In the genomic region with DNA sequence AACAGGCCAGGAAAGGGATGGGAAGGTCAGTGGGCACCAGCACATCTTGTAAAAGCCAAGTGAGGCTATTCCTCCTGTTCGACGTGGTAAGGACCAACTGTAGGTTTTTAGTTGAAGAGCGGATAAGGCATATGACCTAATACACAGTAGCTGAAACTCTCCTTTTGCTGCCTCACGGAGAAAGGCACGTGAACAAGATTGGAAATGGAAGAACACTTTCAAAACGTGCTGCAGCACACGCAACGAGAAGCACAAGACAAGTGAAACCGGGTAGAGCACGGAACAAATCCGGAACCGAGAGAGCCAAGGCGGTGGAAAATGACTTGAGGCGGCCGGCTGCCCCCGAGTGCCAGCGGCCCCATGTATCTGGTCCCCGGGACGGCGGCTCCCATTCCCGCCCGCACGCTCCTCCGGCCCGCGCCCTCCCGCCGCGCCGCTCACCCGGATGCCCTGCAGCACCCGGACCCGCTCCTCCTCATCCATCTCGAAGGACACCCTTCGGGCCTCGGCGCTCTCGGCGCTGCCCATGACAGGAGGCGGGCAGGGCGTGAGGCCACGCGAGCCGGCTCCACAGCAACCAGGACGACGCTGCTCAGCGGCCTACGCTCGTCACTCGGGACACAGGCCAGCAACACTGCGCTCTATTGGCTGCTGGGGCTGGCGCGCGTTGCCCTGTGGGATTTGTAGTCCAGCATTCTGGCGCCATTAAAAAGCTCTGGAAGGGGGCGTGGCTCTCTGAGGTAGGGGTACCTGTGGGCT, we compare ENCODE assay signal across 8 mouse cellular contexts. TPM values are rescaled to one million over a fixed set of nuclear protein-coding genes. Genes with fewer than 3 reads are reported as not detected.
DNase-seq lines count a peak whose midpoint lies in the region; ATAC-seq and TF ChIP-seq lines count a peak whose summit lies in the region.

A gene (minus strand): TSS at position 635 of the 759 bp plus-strand sequence.

- no peak within 1 kb of the TSS for H3K27ac ChIP-seq in CH12.LX (ENCODE audit: insufficient read depth, low read depth)
- H3K27ac ChIP-seq in forebrain, embryonic 12.5 days: no peak within 1 kb of the TSS
- H3K27ac ChIP-seq in heart, postnatal 0 days (ENCODE audit: low read depth): no peak within 1 kb of the TSS
- no peak within 1 kb of the TSS for H3K27ac ChIP-seq in liver, postnatal 0 days (ENCODE audit: low read depth)
- 0 out of 2 replicates have a peak within 1 kb of the TSS, but pooled peaks have one; percentile 23 for H3K27ac ChIP-seq in neural tube, embryonic 14.5 days (ENCODE audit: low read depth, low read length)

- peak within 1 kb of the TSS; percentile 43 to 95 (median 71) for H3K4me3 ChIP-seq in CH12.LX (replicated peaks in 1 of 3; ENCODE audit: low read depth in 2 of 3, low read length in 2 of 3, poor library complexity in 1 of 3)
- H3K4me3 ChIP-seq in forebrain, embryonic 12.5 days (replicated peaks): peak within 1 kb of the TSS; percentile 70
- H3K4me3 ChIP-seq in heart, postnatal 0 days (ENCODE audit: low read depth, low read length): peak within 1 kb of the TSS; percentile 84
- H3K4me3 ChIP-seq in liver, postnatal 0 days (ENCODE audit: low read depth, low read length): peak within 1 kb of the TSS; percentile 69
- peak within 1 kb of the TSS; percentile 61 for H3K4me3 ChIP-seq in neural tube, embryonic 14.5 days (ENCODE audit: low read depth, low read length)

- TF ChIP-seq CTCF in CH12.LX (conservative IDR thresholded peaks at IDR 0.05 in 1 of 2, IDR thresholded peaks at IDR 0.05 in 1 of 2; ENCODE audit: low read depth in 2 of 2, low read length in 2 of 2): no peak
- 0 out of 2 replicates have a peak, but pooled peaks have one; percentile 1 for TF ChIP-seq CTCF in heart, postnatal 0 days (IDR thresholded peaks at IDR 0.05; ENCODE audit: low read depth)
- no peak for TF ChIP-seq CTCF in liver, postnatal 0 days (IDR thresholded peaks at IDR 0.05; ENCODE audit: low read depth)

- TF ChIP-seq POLR2A in CH12.LX (IDR thresholded peaks at IDR 0.05; ENCODE audit: low read depth, low read length): peak; percentile 61; the same call in 1 of the 2 replicates

- DNase-seq in CH12.LX (ENCODE audit: extremely low read depth): peak; percentile 93
- DNase-seq in c-Kit-positive CD71-positive TER-119-negative erythroid progenitor cells, embryonic 14.5 days (ENCODE audit: low read depth): peak; percentile 84
- DNase-seq in heart, postnatal 0 days (ENCODE audit: low spot score): peak; percentile 89
- peak; percentile 46 for DNase-seq in large intestine, adult 2 months (ENCODE audit: low read depth, low spot score)
- peak; percentile 92 for DNase-seq in liver, postnatal 0 days
- peak; percentile 96 for DNase-seq in testis, postnatal 10 days (ENCODE audit: low spot score)

- no peaks in the 10 kb centered on the region for H3K79me2 ChIP-seq in CH12.LX (replicated peaks; ENCODE audit: control insufficient read depth, extremely low read depth, insufficient read depth, poor library complexity, severe bottlenecking)

- H3K9ac ChIP-seq in CH12.LX (ENCODE audit: insufficient read depth, low read depth): peak within 1 kb of the TSS; percentile 68
- peak within 1 kb of the TSS; percentile 69 for H3K9ac ChIP-seq in forebrain, embryonic 12.5 days
- H3K9ac ChIP-seq in heart, postnatal 0 days (replicated peaks; ENCODE audit: low read depth, low read length): peak within 1 kb of the TSS; percentile 73
- peak within 1 kb of the TSS; percentile 61 for H3K9ac ChIP-seq in liver, postnatal 0 days (replicated peaks)
- peak within 1 kb of the TSS; percentile 68 for H3K9ac ChIP-seq in neural tube, embryonic 14.5 days (replicated peaks; ENCODE audit: low read depth, low read length)

- WGBS in forebrain, embryonic 12.5 days: under 1% methylated on average over 56 of the region's 56 CpGs
- under 1% methylated on average over 54 of the region's 56 CpGs for WGBS in heart, postnatal 0 days
- under 1% methylated on average over 56 of the region's 56 CpGs for WGBS in large intestine, adult 2 months
- WGBS in liver, postnatal 0 days (ENCODE audit: insufficient replicate concordance): under 1% methylated on average over 54 of the region's 56 CpGs
- WGBS in neural tube, embryonic 14.5 days: under 1% methylated on average over 56 of the region's 56 CpGs

- peak; percentile 100 for ATAC-seq in forebrain, embryonic 12.5 days (ENCODE audit: low FRiP score)
- ATAC-seq in heart, postnatal 0 days (ENCODE audit: insufficient read depth, low read depth): peak; percentile 100
- peak; percentile 100 for ATAC-seq in liver, postnatal 0 days
- peak; percentile 100 for ATAC-seq in neural tube, embryonic 14.5 days (ENCODE audit: low read depth)

- in situ Hi-C loops in CH12.LX (cut with MboI; ENCODE audit: low pct_ligation_motif_present, low pct_unique_long_range_greater_than_20kb, low sequenced_read_pairs): no loop called here

- TF ChIP-seq EP300 in CH12.LX (IDR thresholded peaks at IDR 0.05; ENCODE audit: low read length): 0 out of 2 replicates have a peak, but pooled peaks have one; percentile 27
- no peak for TF ChIP-seq EP300 in heart, postnatal 0 days (IDR thresholded peaks at IDR 0.05; ENCODE audit: low read depth)
- no peak for TF ChIP-seq EP300 in liver, postnatal 0 days (IDR thresholded peaks at IDR 0.05; ENCODE audit: low read depth)

- dilution Hi-C loops in CH12.LX (cut with MboI; ENCODE audit: extremely low pct_ligation_motif_present, extremely low pct_unique_long_range_greater_than_20kb, low sequenced_read_pairs): no loop called here

- peaks cover 4% of the 10 kb centered on the region for H3K9me3 ChIP-seq in CH12.LX (replicated peaks; ENCODE audit: low read length)
- no peaks in the 10 kb centered on the region for H3K9me3 ChIP-seq in forebrain, embryonic 12.5 days
- H3K9me3 ChIP-seq in heart, postnatal 0 days (replicated peaks; ENCODE audit: control insufficient read depth, low read length): no peaks in the 10 kb centered on the region
- no peaks in the 10 kb centered on the region for H3K9me3 ChIP-seq in liver, postnatal 0 days (ENCODE audit: low read length)
- H3K9me3 ChIP-seq in neural tube, embryonic 14.5 days (ENCODE audit: control insufficient read depth, low read length): no peaks in the 10 kb centered on the region

- H3K27me3 ChIP-seq in CH12.LX (replicated peaks): no peaks in the 10 kb centered on the region
- H3K27me3 ChIP-seq in forebrain, embryonic 12.5 days: no peaks in the 10 kb centered on the region
- H3K27me3 ChIP-seq in heart, postnatal 0 days (ENCODE audit: control insufficient read depth, insufficient read depth, low read length): no peaks in the 10 kb centered on the region
- no peaks in the 10 kb centered on the region for H3K27me3 ChIP-seq in liver, postnatal 0 days (ENCODE audit: insufficient read depth, low read length)
- H3K27me3 ChIP-seq in neural tube, embryonic 14.5 days (ENCODE audit: control insufficient read depth, insufficient read depth, low read length): no peaks in the 10 kb centered on the region

- peak within 1 kb of the TSS; percentile 99 for H3K4me2 ChIP-seq in CH12.LX (ENCODE audit: insufficient read depth, low read depth, poor library complexity, severe bottlenecking)
- peak within 1 kb of the TSS; percentile 81 for H3K4me2 ChIP-seq in forebrain, embryonic 12.5 days
- peak within 1 kb of the TSS; percentile 98 for H3K4me2 ChIP-seq in heart, postnatal 0 days (ENCODE audit: low read depth, low read length)
- peak within 1 kb of the TSS; percentile 91 for H3K4me2 ChIP-seq in liver, postnatal 0 days (ENCODE audit: low read depth, low read length)
- H3K4me2 ChIP-seq in neural tube, embryonic 14.5 days (ENCODE audit: low read depth, low read length): peak within 1 kb of the TSS; percentile 65

- peaks cover 3 to 10% of the 10 kb centered on the region in 2 experiments for H3K4me1 ChIP-seq in CH12.LX (ENCODE audit: control insufficient read depth in 1 of 2, insufficient read depth in 2 of 2)
- H3K4me1 ChIP-seq in forebrain, embryonic 12.5 days: peaks cover 7% of the 10 kb centered on the region
- peaks cover 5% of the 10 kb centered on the region for H3K4me1 ChIP-seq in heart, postnatal 0 days (ENCODE audit: control insufficient read depth, insufficient read depth)
- peaks cover 4% of the 10 kb centered on the region; the same call in 1 of the 2 replicates for H3K4me1 ChIP-seq in liver, postnatal 0 days (ENCODE audit: insufficient read depth)
- H3K4me1 ChIP-seq in neural tube, embryonic 14.5 days (ENCODE audit: control insufficient read depth, insufficient read depth, low read length): peaks cover 6% of the 10 kb centered on the region; the same call in 1 of the 2 replicates

- TF ChIP-seq RAD21 in CH12.LX (IDR thresholded peaks at IDR 0.05; ENCODE audit: low read depth, low read length): no peak

- no peaks in the 10 kb centered on the region for H3K36me3 ChIP-seq in CH12.LX (replicated peaks in 1 of 2; ENCODE audit: control insufficient read depth in 1 of 2, insufficient read depth in 1 of 2, low read length in 1 of 2)
- H3K36me3 ChIP-seq in forebrain, embryonic 12.5 days (replicated peaks): no peaks in the 10 kb centered on the region
- H3K36me3 ChIP-seq in heart, postnatal 0 days (replicated peaks; ENCODE audit: control insufficient read depth, insufficient read depth, low read length): no peaks in the 10 kb centered on the region
- H3K36me3 ChIP-seq in liver, postnatal 0 days (replicated peaks; ENCODE audit: insufficient read depth, low read length): no peaks in the 10 kb centered on the region
- no peaks in the 10 kb centered on the region for H3K36me3 ChIP-seq in neural tube, embryonic 14.5 days (ENCODE audit: control insufficient read depth, insufficient read depth, low read length)

TF ChIP-seq in CH12.LX, 34 proteins besides CTCF, POLR2A, EP300 and RAD21 (continues in another document):
- no peak for TF ChIP-seq MAZ (IDR thresholded peaks at IDR 0.05; ENCODE audit: low read depth, low read length)
- TF ChIP-seq GABPA (IDR thresholded peaks at IDR 0.05; ENCODE audit: insufficient replicate concordance, low read depth, low read length): peak; percentile 77; the same call in 1 of the 2 replicates
- peak; percentile 94 for TF ChIP-seq BHLHE40 (IDR thresholded peaks at IDR 0.05; ENCODE audit: low read depth, low read length)
- no peak for TF ChIP-seq USF1 (IDR thresholded peaks at IDR 0.05; ENCODE audit: low read depth, low read length)
- no peak for TF ChIP-seq JUN (IDR thresholded peaks at IDR 0.05; ENCODE audit: insufficient read depth, low read depth, low read length)
- TF ChIP-seq UBTF (IDR thresholded peaks at IDR 0.05; ENCODE audit: low read depth, low read length): no peak; the same call in 1 of the 2 replicates

RNA-seq across cellular contexts. Expression of the gene that starts here (rescaled TPM):
- total RNA-seq in CH12.LX (2012; rRNA removed) (32.0 and 41.5 TPM in 2 replicates), CH12.LX (2014; rRNA removed) (32.4 and 33.3 TPM in 2 replicates)
- polyA plus RNA-seq in CH12.LX (2012; ENCODE audit: insufficient read length, low read depth): 41.3 and 41.7 TPM in 2 replicates
- 87.3 and 88.5 TPM in 2 replicates for polyA plus RNA-seq in forebrain, embryonic 12.5 days (2016; fragmentation: Nextera tagmentation; extraction: Ambion mirVana)
- 19.9 and 21.8 TPM in 2 replicates for total RNA-seq in heart, postnatal 0 days (2014; rRNA removed; ENCODE audit: low replicate concordance)
- 37.5 and 37.8 TPM in 2 replicates for polyA plus RNA-seq in heart, postnatal 0 days (2015; fragmentation: Nextera tagmentation; extraction: Ambion mirVana)
- 17.0 and 18.6 TPM in 2 replicates for polyA plus RNA-seq in large intestine, adult 2 months (2012; rRNA removed)
- polyA plus RNA-seq in liver, postnatal 0 days (2015; fragmentation: Nextera tagmentation; extraction: Ambion mirVana): 8.4 and 8.8 TPM in 2 replicates
- 155 and 218 TPM in 2 replicates for polyA plus RNA-seq in neural tube, embryonic 14.5 days (2014; fragmentation: Nextera tagmentation; extraction: Ambion mirVana)

Comparison
In these comparisons a context has a peak if more than half of its experiments do, and no peak if none do; other contexts are left out.
1. DNase-seq: peak in every context shown above with its lines; median percentile 96 in testis, postnatal 10 days; 93 in CH12.LX; 92 in liver, postnatal 0 days; 89 in heart, postnatal 0 days; 84 in c-Kit-positive CD71-positive TER-119-negative erythroid progenitor cells, embryonic 14.5 days; 46 in large intestine, adult 2 months.